ENCODE assay signal across 22 mouse cellular contexts in genomic region chr5:23153210-23153609, GRCm38 (mm10).
"Had no signal": no experiment of that assay in that cellular context is flagged by ENCODE, and none has a peak within 500 bp of the region (broad histone marks: within the 10 kb centered on the region; RNA-seq: fewer than 3 reads in every experiment).

No protein-coding gene starts in this region.

- DNase-seq: kidney, adult 8-10 months; kidney, postnatal 10 days; kidney, postnatal 36 days; layer of hippocampus, postnatal 36 days; liver, postnatal 0 days; lung, embryonic 14.5 days; right cerebral cortex, adult 18-20 months; right cerebral cortex, postnatal 25 days; spleen, adult 18-20 months; thymus, postnatal 25 days had no signal

- H3K9ac ChIP-seq: kidney, embryonic 15.5 days; limb, embryonic 12.5 days; limb, embryonic 15.5 days; liver, embryonic 14.5 days; liver, postnatal 0 days; lung, embryonic 14.5 days; midbrain, embryonic 12.5 days; midbrain, embryonic 15.5 days; neural tube, embryonic 12.5 days; neural tube, embryonic 15.5 days had no signal

- ATAC-seq: liver, postnatal 0 days; lung, postnatal 0 days; midbrain, embryonic 15.5 days had no signal

- H3K27me3 ChIP-seq: kidney, embryonic 15.5 days; limb, embryonic 12.5 days; limb, embryonic 15.5 days; midbrain, embryonic 12.5 days; midbrain, embryonic 15.5 days; neural tube, embryonic 12.5 days; neural tube, embryonic 15.5 days had no signal

- H3K4me2 ChIP-seq: kidney, embryonic 15.5 days; limb, embryonic 12.5 days; limb, embryonic 15.5 days; liver, embryonic 11.5 days; lung, embryonic 14.5 days; midbrain, embryonic 12.5 days; midbrain, embryonic 15.5 days; neural tube, embryonic 12.5 days; neural tube, embryonic 15.5 days had no signal

- H3K4me3 ChIP-seq: kidney, embryonic 15.5 days; left cerebral cortex, adult 2 months; limb, embryonic 12.5 days; limb, embryonic 15.5 days; midbrain, embryonic 12.5 days; midbrain, embryonic 15.5 days; neural tube, embryonic 12.5 days; neural tube, embryonic 15.5 days had no signal

- H3K36me3 ChIP-seq: kidney, embryonic 15.5 days; limb, embryonic 12.5 days; limb, embryonic 15.5 days; midbrain, embryonic 12.5 days; midbrain, embryonic 15.5 days; neural tube, embryonic 12.5 days; neural tube, embryonic 15.5 days had no signal

- H3K4me1 ChIP-seq: kidney, embryonic 15.5 days; limb, embryonic 12.5 days; limb, embryonic 15.5 days; midbrain, embryonic 12.5 days; midbrain, embryonic 15.5 days; neural tube, embryonic 12.5 days; neural tube, embryonic 15.5 days had no signal

- H3K9me3 ChIP-seq: kidney, embryonic 15.5 days; limb, embryonic 15.5 days; midbrain, embryonic 15.5 days; neural tube, embryonic 12.5 days; neural tube, embryonic 15.5 days had no signal

- H3K27ac ChIP-seq: kidney, embryonic 15.5 days; left cerebral cortex, adult 2 months; limb, embryonic 12.5 days; limb, embryonic 15.5 days; liver, embryonic 14.5 days; macrophage; midbrain, embryonic 12.5 days; midbrain, embryonic 15.5 days; neural tube, embryonic 12.5 days; neural tube, embryonic 15.5 days had no signal
